Mouse (Mus musculus) central nervous system, embryonic 14 days (tissue): ENCODE measurements around the gene Olfr802. TPM values are rescaled to one million over a fixed set of nuclear protein-coding genes. Genes with fewer than 3 reads are reported as not detected.

Source experiments
- polyA plus RNA-seq: library from polyadenylated mRNA; depleted of rRNA; stranded (reverse); fragments of >200 nt; gene quantifications from 2 replicates; pipeline ENCODE4 v1.2.3, GENCODE M21; 2012; rRNA removed

Olfr802 gene
- not detected in 2 replicates for polyA plus RNA-seq

GRCm38 (mm10) chr10:129688069-129688468 is at the start of gene Olfr802:
Olfr802 (minus strand) TSS chr10:129688169.

DNA sequence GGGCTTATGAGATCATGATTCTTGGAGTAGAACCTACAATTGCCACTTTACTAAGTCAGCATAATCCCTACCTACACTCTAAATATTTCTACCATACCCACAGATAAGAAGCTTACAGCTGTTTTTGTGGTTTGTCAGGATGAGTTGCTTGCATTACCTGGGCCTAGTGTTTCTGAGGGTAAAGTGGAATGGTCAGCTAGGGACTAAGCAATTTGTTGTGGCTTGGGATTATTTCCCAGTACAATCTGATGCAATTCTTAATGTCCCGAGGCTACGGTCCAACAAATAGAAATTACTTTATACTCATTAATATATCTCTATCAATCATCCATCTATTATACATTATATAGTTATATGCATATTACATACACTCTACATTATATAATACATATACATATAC is 41.3 kb upstream of the Olfr802 start, which contains the start of gene Olfr805:
Gene Olfr805, minus strand, starts transcription at position 101 of the 400 bp plus-strand sequence.

GRCm38 (mm10) chr10:129702910-129703309 is 14.9 kb upstream of the Olfr802 start, which contains the start of gene Olfr804:
Olfr804 (plus strand) TSS chr10:129703210.

GRCm38 (mm10) chr10:129694186-129694585 is 6.2 kb upstream of the Olfr802 start, which contains the start of gene Olfr803:
Olfr803 (minus strand) TSS chr10:129694286.

DNA sequence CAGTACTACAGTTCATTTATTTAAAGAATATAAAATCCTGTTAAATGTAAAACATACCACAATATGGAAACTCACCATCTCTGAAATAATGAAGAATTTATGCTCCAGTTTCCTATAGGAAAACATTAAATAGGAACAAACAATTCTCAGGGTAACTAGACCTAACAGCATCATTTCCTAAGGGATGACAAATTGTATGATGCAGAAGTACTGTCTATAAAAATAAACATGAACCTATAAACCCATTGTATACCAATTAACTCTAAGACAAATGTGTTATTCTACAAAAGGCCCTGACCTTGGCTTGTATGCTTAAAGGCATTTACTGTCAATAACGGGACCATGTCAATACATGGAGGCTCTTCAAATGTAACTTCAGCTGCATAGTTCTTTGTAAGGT is 14.2 kb downstream of the Olfr802 start, which contains the start of gene Olfr801:
Gene Olfr801, minus strand, starts transcription at position 101 of the 400 bp plus-strand sequence.

GRCm38 (mm10) chr10:129657394-129657793 is 30.6 kb downstream of the Olfr802 start, which contains the start of gene Olfr800:
Olfr800 (plus strand) TSS chr10:129657694.

GRCm38 (mm10) chr10:129637184-129637583 is 50.8 kb downstream of the Olfr802 start, which contains the start of gene Olfr799:
Olfr799 (plus strand) TSS chr10:129637484.

GRCm38 (mm10) chr10:129627834-129628233 is 60.1 kb downstream of the Olfr802 start, which contains the start of gene Olfr798:
Olfr798 (minus strand) TSS chr10:129627934.

Other genes starting within 250 kb of the Olfr802 start
- gene Olfr787, start 226.3 kb downstream of the Olfr802 start, polyA plus RNA-seq: 0.01 TPM in 1 of 2 replicates, not detected in the other
- gene Olfr788, start 217.2 kb downstream of the Olfr802 start, polyA plus RNA-seq: not detected in 2 replicates
- not detected in 2 replicates for gene Olfr789, start 203.4 kb downstream of the Olfr802 start, polyA plus RNA-seq
- not detected in 2 replicates for gene Olfr790, start 189.7 kb downstream of the Olfr802 start, polyA plus RNA-seq
- gene Olfr791, start 166.4 kb downstream of the Olfr802 start, polyA plus RNA-seq: not detected in 2 replicates
- not detected in 2 replicates for gene Olfr792, start 149.0 kb downstream of the Olfr802 start, polyA plus RNA-seq
- not detected in 2 replicates for gene Olfr794, start 120.5 kb downstream of the Olfr802 start, polyA plus RNA-seq
- gene Olfr796, start 75.6 kb downstream of the Olfr802 start, polyA plus RNA-seq: not detected in 2 replicates
- gene Olfr798, start 60.2 kb downstream of the Olfr802 start, polyA plus RNA-seq: not detected in 2 replicates
- not detected in 2 replicates for gene Olfr799, start 50.7 kb downstream of the Olfr802 start, polyA plus RNA-seq
- not detected in 2 replicates for gene Olfr800, start 30.5 kb downstream of the Olfr802 start, polyA plus RNA-seq
- not detected in 2 replicates for gene Olfr801, start 14.3 kb downstream of the Olfr802 start, polyA plus RNA-seq
- gene Olfr803, start 6.1 kb upstream of the Olfr802 start, polyA plus RNA-seq: not detected in 2 replicates
- gene Olfr804, start 15.0 kb upstream of the Olfr802 start, polyA plus RNA-seq: not detected in 2 replicates
- gene Olfr805, start 41.2 kb upstream of the Olfr802 start, polyA plus RNA-seq: not detected in 2 replicates
- not detected in 2 replicates for gene Olfr806, start 53.8 kb upstream of the Olfr802 start, polyA plus RNA-seq
- not detected in 2 replicates for gene Olfr807, start 69.6 kb upstream of the Olfr802 start, polyA plus RNA-seq
- not detected in 2 replicates for gene Olfr808, start 77.3 kb upstream of the Olfr802 start, polyA plus RNA-seq
- not detected in 2 replicates for gene Olfr809, start 86.5 kb upstream of the Olfr802 start, polyA plus RNA-seq
- not detected in 2 replicates for gene Olfr810, start 106.7 kb upstream of the Olfr802 start, polyA plus RNA-seq
- gene Olfr811, start 116.2 kb upstream of the Olfr802 start, polyA plus RNA-seq: not detected in 2 replicates
- not detected in 2 replicates for gene Olfr812, start 157.9 kb upstream of the Olfr802 start, polyA plus RNA-seq
- gene Olfr813, start 167.2 kb upstream of the Olfr802 start, polyA plus RNA-seq: not detected in 2 replicates
- gene Olfr814, start 191.7 kb upstream of the Olfr802 start, polyA plus RNA-seq: not detected in 2 replicates
- gene Olfr815, start 217.7 kb upstream of the Olfr802 start, polyA plus RNA-seq: not detected in 2 replicates
- not detected in 2 replicates for gene Olfr816, start 227.4 kb upstream of the Olfr802 start, polyA plus RNA-seq